Mouse (Mus musculus) small intestine, adult 2 months (tissue): ENCODE results near the gene Ifi35. TPM values are rescaled to one million over a fixed set of nuclear protein-coding genes. Genes with fewer than 3 reads are reported as not detected.

ENCODE experiments used
- H3K27ac ChIP-seq: fragments of 200-500 bp; 2 replicates; pipeline ENCODE4 v1.5.1; 2012; ENCODE audit warnings: low read depth, low read length, control low read depth, inconsistent platforms; ENCODE audit not compliant: insufficient read depth
- H3K27me3 ChIP-seq: fragments of 200-500 bp; 2 replicates; pipeline ENCODE4 v1.6.1; 2012; ENCODE audit warnings: mild to moderate bottlenecking, moderate library complexity, low read length, inconsistent platforms; ENCODE audit not compliant: control insufficient read depth, insufficient read depth
- H3K36me3 ChIP-seq: fragments of 200-500 bp; 2 replicates; pipeline ENCODE4 v1.6.1; 2012; ENCODE audit warnings: mild to moderate bottlenecking, low read length, control low read depth, inconsistent platforms; ENCODE audit not compliant: control insufficient read depth, insufficient read depth
- H3K4me1 ChIP-seq: fragments of 200-500 bp; 2 replicates; pipeline ENCODE4 v1.6.1; 2012; ENCODE audit warnings: low read length, inconsistent platforms, mixed read lengths; ENCODE audit not compliant: control insufficient read depth, insufficient read depth, insufficient read length
- H3K4me3 ChIP-seq: fragments of 200-500 bp; 2 replicates; pipeline ENCODE4 v1.5.1; 2012; ENCODE audit warnings: low read depth, mild to moderate bottlenecking, control low read depth, inconsistent platforms, low read length, moderate library complexity
- CTCF ChIP-seq: fragments of 200-500 bp; IDR thresholded peaks from 2 replicates; pipeline ENCODE4 v1.5.1; 2012; ENCODE audit warnings: low read depth, mild to moderate bottlenecking, control low read depth, inconsistent platforms, low read length, moderate library complexity, mixed read lengths; ENCODE audit not compliant: insufficient replicate concordance, insufficient read length; ENCODE audit errors: extremely low read depth
- POLR2A ChIP-seq: fragments of 200-500 bp; IDR thresholded peaks from 2 replicates; pipeline ENCODE4 v1.6.1; 2012; ENCODE audit warnings: low read depth, mild to moderate bottlenecking, control low read depth, inconsistent platforms, low read length, moderate library complexity
- WGBS: fragments of 180-500 bp; shearing (Covaris S2); methylation state at CpG from one replicate; pipeline ENCODE4 v1.1.7; 2018; 5-methylcytosine and 5-hydroxymethylcytosine counted together
- polyA plus RNA-seq: library from polyadenylated mRNA; depleted of rRNA; stranded (reverse); fragments of >200 nt; gene quantifications from 2 replicates; pipeline ENCODE4 v1.2.3, GENCODE M21; 2012; rRNA removed

The Ifi35 gene
- 44.3 and 123 TPM in 2 replicates for polyA plus RNA-seq

- TF ChIP-seq POLR2A (peak; percentile 97), CTCF (no peak)
- WGBS, result 1% methylated on average over 10 of the region's 10 CpGs
- no peaks in the 10 kb centered on the region for H3K27me3 ChIP-seq
Observed at GRCm38 (mm10) chr11:101448274-101448746, at the start of gene Ifi35. Ifi35 (plus strand) TSS chr11:101448407.

GRCm38 (mm10) chr11:101415306-101415705 is 32.9 kb upstream of the Ifi35 start:
- no peak overlapping the region for H3K4me3 ChIP-seq
- H3K27me3 ChIP-seq, result no peaks in the 10 kb centered on the region
- peaks cover 14% of the 10 kb centered on the region for H3K36me3 ChIP-seq
- no peak overlapping the region for H3K27ac ChIP-seq
- no peaks in the 10 kb centered on the region for H3K4me1 ChIP-seq
- 82% methylated on average over 2 of the region's 2 CpGs for WGBS
- TF ChIP-seq POLR2A (no peak), CTCF (no peak)

More at GRCm38 (mm10) chr11:101448274-101448746, at the start of gene Ifi35:
- H3K4me3 ChIP-seq, result peak within 1 kb of the TSS; percentile 86
- peaks cover 11% of the 10 kb centered on the region; the same call in 1 of the 2 replicates for H3K4me1 ChIP-seq
- H3K36me3 ChIP-seq, result peaks cover 23% of the 10 kb centered on the region
- H3K27ac ChIP-seq, result peak within 1 kb of the TSS; percentile 97

GRCm38 (mm10) chr11:101416433-101417100 is 31.6 kb upstream of the Ifi35 start:
- H3K4me3 ChIP-seq, result peak overlapping the region; percentile 83
- TF ChIP-seq POLR2A (no peak), CTCF (no peak)
- no peaks in the 10 kb centered on the region for H3K4me1 ChIP-seq
- no peaks in the 10 kb centered on the region for H3K27me3 ChIP-seq
- WGBS, result under 1% methylated on average over 11 of the region's 11 CpGs
- H3K36me3 ChIP-seq, result peaks cover 10% of the 10 kb centered on the region
- H3K27ac ChIP-seq, result no peak overlapping the region

- WGBS, result under 1% methylated on average over 45 of the region's 45 CpGs
- H3K27ac ChIP-seq, result no peak within 1 kb of the TSS
- no peaks in the 10 kb centered on the region for H3K4me1 ChIP-seq
- H3K27me3 ChIP-seq, result no peaks in the 10 kb centered on the region
- TF ChIP-seq CTCF (no peak), POLR2A (no peak)
- peaks cover 7% of the 10 kb centered on the region for H3K36me3 ChIP-seq
- H3K4me3 ChIP-seq, result peak within 1 kb of the TSS; percentile 83
Observed at GRCm38 (mm10) chr11:101417101-101417855, 30.9 kb upstream of the Ifi35 start, which contains the start of gene Aarsd1. Aarsd1 (minus strand) TSS chr11:101417615.

GRCm38 (mm10) chr11:101418991-101419390 is 29.2 kb upstream of the Ifi35 start:
- peaks cover under 1% of the 10 kb centered on the region; the same call in 1 of the 2 replicates for H3K4me1 ChIP-seq
- no peaks in the 10 kb centered on the region for H3K36me3 ChIP-seq
- no peak overlapping the region for H3K4me3 ChIP-seq
- no peaks in the 10 kb centered on the region for H3K27me3 ChIP-seq
- 68% methylated on average over 6 of the region's 6 CpGs for WGBS
- H3K27ac ChIP-seq, result no peak overlapping the region
- TF ChIP-seq CTCF (no peak), POLR2A (no peak)

GRCm38 (mm10) chr11:101419610-101420009 is 28.6 kb upstream of the Ifi35 start:
- Histone ChIP-seq H3K4me3 (no peak overlapping the region), H3K36me3 (no peaks in the 10 kb centered on the region), H3K27ac (no peak overlapping the region), H3K27me3 (no peaks in the 10 kb centered on the region), H3K4me1 (peaks cover 4% of the 10 kb centered on the region; the same call in 1 of the 2 replicates)
- WGBS, result 70% methylated on average over 3 of the region's 3 CpGs
- TF ChIP-seq POLR2A (no peak), CTCF (no peak)

GRCm38 (mm10) chr11:101420148-101420547 is 28.1 kb upstream of the Ifi35 start:
- no peak for TF ChIP-seq CTCF
- no peak for TF ChIP-seq POLR2A
- Histone ChIP-seq H3K4me1 (peaks cover 4% of the 10 kb centered on the region; the same call in 1 of the 2 replicates), H3K36me3 (no peaks in the 10 kb centered on the region), H3K27me3 (no peaks in the 10 kb centered on the region), H3K4me3 (no peak overlapping the region), H3K27ac (no peak overlapping the region)
- 87% methylated on average over 5 of the region's 5 CpGs for WGBS
